Mouse (Mus musculus) WW6 (cell line): Measurements from ENCODE around the gene Rtkn2.

Experiments
- DNase-seq: peaks from one replicate; pipeline ENCODE4 v3.0.0-alpha.2; 2013; ENCODE audit warnings: low read depth, low spot score

Gene Rtkn2

DNA sequence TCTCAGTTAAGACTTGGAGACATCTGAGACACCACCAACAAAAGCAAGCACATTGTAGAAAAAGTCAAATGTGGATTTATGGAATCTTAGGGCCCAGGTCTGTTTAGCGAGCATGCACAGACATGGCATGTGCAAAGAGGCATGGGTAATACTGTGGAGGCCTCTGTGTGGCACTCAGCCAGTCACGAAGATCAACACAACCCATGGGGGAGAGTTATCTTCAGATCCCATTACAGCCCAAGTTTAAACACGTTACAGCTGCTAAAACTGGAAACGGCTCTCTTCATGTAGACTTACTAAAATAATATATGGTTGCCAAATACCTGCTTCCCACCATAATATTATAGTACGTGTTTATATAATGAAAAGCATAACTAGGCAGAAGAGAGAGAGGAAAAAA, 124.6 kb downstream of the Rtkn2 start:
- no peak for DNase-seq

DNA sequence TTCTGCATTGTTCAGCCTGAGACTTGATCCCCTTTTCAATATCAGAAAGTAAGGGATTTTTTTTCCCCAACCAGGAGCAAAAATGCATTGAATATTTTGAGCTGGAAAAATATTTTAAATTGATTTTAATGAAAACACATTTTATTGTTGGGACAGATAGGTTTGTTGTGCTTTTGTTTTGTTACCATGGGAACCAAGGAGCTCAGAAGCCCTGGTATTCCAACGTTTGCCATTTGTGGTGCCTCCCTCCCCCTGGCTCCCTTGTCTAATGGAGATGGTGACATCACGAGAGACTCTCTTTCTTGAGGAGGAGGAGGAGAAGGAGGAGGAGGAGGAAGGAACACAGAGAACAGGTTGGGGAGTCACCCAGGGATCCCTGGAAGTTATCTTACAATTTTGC, 125.1 kb downstream of the Rtkn2 start:
- DNase-seq: no peak

DNA sequence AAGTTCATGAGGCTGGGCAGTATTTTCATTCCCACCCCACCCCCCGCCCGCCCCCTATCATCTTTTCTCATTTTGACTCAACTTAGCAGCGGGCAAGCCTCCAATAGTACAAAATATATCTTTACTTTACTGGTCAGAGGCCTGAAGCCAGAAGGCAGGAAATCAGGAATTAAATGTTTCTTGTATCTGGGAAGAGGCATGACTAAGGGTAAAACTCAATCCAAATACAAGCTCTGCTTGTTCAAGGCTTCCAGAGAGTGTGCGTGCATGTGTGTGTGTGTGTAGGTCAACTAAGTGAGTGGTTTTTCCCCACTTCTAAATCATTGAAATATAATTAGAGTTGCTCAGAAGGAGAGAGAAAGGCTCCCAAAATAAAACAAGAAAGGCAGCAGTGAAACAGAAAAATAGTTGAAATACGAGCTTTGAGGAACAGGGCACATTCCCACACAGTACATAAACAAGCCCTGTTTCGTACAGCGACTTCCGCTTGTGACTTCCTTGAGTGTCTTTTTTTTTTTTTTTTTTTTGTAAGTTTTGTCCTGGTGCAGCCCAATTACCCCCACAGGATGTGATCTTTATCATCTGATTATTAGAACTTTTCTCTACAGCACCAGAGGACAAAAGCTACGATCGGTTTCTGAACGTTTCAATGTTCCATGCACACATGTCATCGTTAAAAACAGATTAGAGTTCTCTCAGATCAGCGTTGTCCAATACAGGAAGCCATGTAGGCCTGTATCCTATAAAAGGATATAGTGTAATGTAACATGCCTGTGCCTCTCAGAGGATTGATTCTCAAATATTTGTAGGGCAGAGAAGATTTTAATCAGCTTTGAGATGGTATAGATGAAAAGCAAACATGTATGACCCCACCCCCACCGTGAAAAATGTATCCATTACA, 125.8 kb downstream of the Rtkn2 start:
- no peak for DNase-seq

DNA sequence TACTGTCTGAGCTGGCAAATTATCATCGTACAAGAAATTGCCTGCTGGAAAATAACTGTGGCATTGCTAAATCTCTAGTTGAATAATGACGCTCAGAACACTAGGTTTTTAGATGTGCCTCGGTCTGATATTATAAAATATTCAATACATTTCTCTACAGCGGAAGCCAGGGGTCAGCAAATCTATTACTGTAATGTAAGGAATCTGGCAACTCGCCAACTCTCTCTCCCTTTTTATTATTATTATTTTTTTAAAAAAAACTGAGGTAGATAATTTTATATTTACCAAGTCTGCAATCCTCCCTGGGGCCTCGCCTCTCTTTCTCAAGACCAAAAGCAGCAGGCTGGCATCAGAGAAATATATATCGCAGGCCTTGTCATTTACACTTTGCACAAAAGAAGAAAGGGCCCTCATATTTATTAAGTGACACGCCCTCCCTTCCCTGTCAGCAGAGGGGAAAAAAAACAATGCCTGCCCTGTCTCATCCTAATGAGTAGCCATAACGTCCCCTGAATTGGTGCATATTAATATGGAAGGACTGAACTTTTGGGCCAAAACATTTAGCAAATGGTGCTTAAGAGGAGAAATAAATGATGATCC, 127.1 kb downstream of the Rtkn2 start:
- DNase-seq: no peak

DNA sequence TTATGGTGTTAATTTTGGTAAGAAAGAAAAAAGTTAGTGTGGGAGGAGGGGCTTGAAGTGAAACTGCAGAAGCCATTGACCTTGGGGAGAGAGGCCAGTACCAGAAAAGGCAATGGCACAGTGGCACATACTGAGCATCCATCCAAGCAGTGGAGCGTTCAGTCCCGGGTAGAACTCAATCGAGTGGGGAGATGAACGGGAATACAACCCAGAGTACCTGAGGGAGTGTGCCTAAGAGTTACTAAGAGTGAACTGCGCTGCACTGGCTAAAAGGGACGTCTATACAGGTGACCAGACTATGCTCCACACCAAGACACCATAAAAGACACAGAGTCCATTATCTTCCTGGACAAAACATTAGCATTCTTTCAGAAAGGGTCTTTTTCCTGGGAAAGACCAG, 128.3 kb downstream of the Rtkn2 start:
- DNase-seq: no peak
